Mouse (Mus musculus) frontal cortex, postnatal 25 days (tissue): ENCODE results near the gene Asxl1.

Experiments used
- DNase-seq, 2 experiments: peaks; one replicate each; pipeline ENCODE4 v3.0.0; 2022; ENCODE audit warnings: low spot score in 2 of 2

The Asxl1 gene

GRCm38 (mm10) chr2:153412563-153412962 lies 66.9 kb downstream of the Asxl1 start:
- no peak for DNase-seq

- DNase-seq: no peak
Observed at GRCm38 (mm10) chr2:153414607-153415006, 69.0 kb downstream of the Asxl1 start.

- no peak for DNase-seq
Observed at GRCm38 (mm10) chr2:153417841-153418240, 72.2 kb downstream of the Asxl1 start.

GRCm38 (mm10) chr2:153418381-153418780 lies 72.8 kb downstream of the Asxl1 start:
- DNase-seq: no peak

- DNase-seq: no peak
Observed at GRCm38 (mm10) chr2:153421233-153421632, 75.6 kb downstream of the Asxl1 start.

GRCm38 (mm10) chr2:153422051-153422450 lies 76.4 kb downstream of the Asxl1 start:
- no peak for DNase-seq

GRCm38 (mm10) chr2:153423113-153423512 lies 77.5 kb downstream of the Asxl1 start:
- no peak for DNase-seq

- no peak for DNase-seq
Observed at GRCm38 (mm10) chr2:153424557-153424956, 78.9 kb downstream of the Asxl1 start.

- no peak for DNase-seq
Observed at GRCm38 (mm10) chr2:153425124-153425844, 79.7 kb downstream of the Asxl1 start.

- DNase-seq: no peak
Observed at GRCm38 (mm10) chr2:153425998-153426670, 80.5 kb downstream of the Asxl1 start.

- no peak for DNase-seq
Observed at GRCm38 (mm10) chr2:153426931-153427330, 81.3 kb downstream of the Asxl1 start.

- no peak for DNase-seq
Observed at GRCm38 (mm10) chr2:153428485-153428884, 82.9 kb downstream of the Asxl1 start.

- no peak for DNase-seq
Observed at GRCm38 (mm10) chr2:153430571-153430970, 84.9 kb downstream of the Asxl1 start.

- no peak for DNase-seq
Observed at GRCm38 (mm10) chr2:153432492-153432891, 86.9 kb downstream of the Asxl1 start.

- no peak for DNase-seq
Observed at GRCm38 (mm10) chr2:153433859-153434258, 88.2 kb downstream of the Asxl1 start.

GRCm38 (mm10) chr2:153434880-153435831 lies 89.5 kb downstream of the Asxl1 start:
- DNase-seq: no peak

- no peak for DNase-seq
Observed at GRCm38 (mm10) chr2:153436641-153437305, 91.1 kb downstream of the Asxl1 start.

- DNase-seq: no peak
Observed at GRCm38 (mm10) chr2:153437306-153437659, 91.7 kb downstream of the Asxl1 start.

GRCm38 (mm10) chr2:153440755-153441154 lies 95.1 kb downstream of the Asxl1 start:
- DNase-seq: no peak

GRCm38 (mm10) chr2:153441228-153441627 lies 95.6 kb downstream of the Asxl1 start:
- no peak for DNase-seq

- DNase-seq: no peak
Observed at GRCm38 (mm10) chr2:153442720-153443119, 97.1 kb downstream of the Asxl1 start.
